Mouse (Mus musculus): ENCODE measurements around the gene Sfxn1. TPM values are rescaled to one million over a fixed set of nuclear protein-coding genes. Genes with fewer than 3 reads are reported as not detected.

The Sfxn1 gene
- total and polyA plus RNA-seq, 2 experiments from 2014 or later, result 8.8 to 13.6 TPM

- DNase-seq (ENCODE audit: low spot score), result no peak
- WGBS, result 85% methylated on average over 11 of the region's 11 CpGs
These were observed 5.2 kb downstream of the Sfxn1 start for GRCm38 (mm10) chr13:54076762-54077460.

GRCm38 (mm10) chr13:54077470-54078174 is 6.0 kb downstream of the Sfxn1 start:
- Histone ChIP-seq H3K9ac (replicated peaks; ENCODE audit: low read depth, low read length) (no peak overlapping the region), H3K4me3 (ENCODE audit: low read depth, low read length) (no peak overlapping the region), H3K27me3 (ENCODE audit: control insufficient read depth, insufficient read depth, low read length) (no peaks in the 10 kb centered on the region), H3K27ac (ENCODE audit: low read depth) (no peak overlapping the region), H3K9me3 (replicated peaks; ENCODE audit: control insufficient read depth, low read length) (no peaks in the 10 kb centered on the region), H3K4me2 (ENCODE audit: low read depth, low read length) (no peak overlapping the region), H3K4me1 (ENCODE audit: control insufficient read depth, insufficient read depth) (peaks cover 19% of the 10 kb centered on the region; the same call in 1 of the 2 replicates), H3K36me3 (replicated peaks; ENCODE audit: control insufficient read depth, insufficient read depth, low read length) (no peaks in the 10 kb centered on the region)
- no peak for DNase-seq (ENCODE audit: low spot score)
- 57% methylated on average over 11 of the region's 11 CpGs for WGBS
- ATAC-seq (ENCODE audit: insufficient read depth, low read depth), result no peak
- no peak for TF ChIP-seq CTCF (IDR thresholded peaks at IDR 0.05; ENCODE audit: low read depth)
- no peak for TF ChIP-seq EP300 (IDR thresholded peaks at IDR 0.05; ENCODE audit: low read depth)

More at GRCm38 (mm10) chr13:54076762-54077460, 5.2 kb downstream of the Sfxn1 start:
- Histone ChIP-seq H3K9ac (replicated peaks; ENCODE audit: low read depth, low read length) (no peak overlapping the region), H3K9me3 (replicated peaks; ENCODE audit: control insufficient read depth, low read length) (no peaks in the 10 kb centered on the region), H3K27ac (ENCODE audit: low read depth) (no peak overlapping the region), H3K27me3 (ENCODE audit: control insufficient read depth, insufficient read depth, low read length) (no peaks in the 10 kb centered on the region), H3K36me3 (replicated peaks; ENCODE audit: control insufficient read depth, insufficient read depth, low read length) (no peaks in the 10 kb centered on the region), H3K4me3 (ENCODE audit: low read depth, low read length) (no peak overlapping the region), H3K4me2 (ENCODE audit: low read depth, low read length) (no peak overlapping the region), H3K4me1 (ENCODE audit: control insufficient read depth, insufficient read depth) (peaks cover 18% of the 10 kb centered on the region)
- no peak for ATAC-seq (ENCODE audit: insufficient read depth, low read depth)
- TF ChIP-seq EP300 (IDR thresholded peaks at IDR 0.05; ENCODE audit: low read depth), result no peak
- no peak for TF ChIP-seq CTCF (IDR thresholded peaks at IDR 0.05; ENCODE audit: low read depth)

- Histone ChIP-seq H3K36me3 (replicated peaks; ENCODE audit: control insufficient read depth, insufficient read depth, low read length) (no peaks in the 10 kb centered on the region), H3K4me2 (ENCODE audit: low read depth, low read length) (no peak overlapping the region), H3K9ac (replicated peaks; ENCODE audit: low read depth, low read length) (no peak overlapping the region), H3K4me3 (ENCODE audit: low read depth, low read length) (no peak overlapping the region), H3K27ac (ENCODE audit: low read depth) (no peak overlapping the region), H3K27me3 (ENCODE audit: control insufficient read depth, insufficient read depth, low read length) (no peaks in the 10 kb centered on the region), H3K9me3 (replicated peaks; ENCODE audit: control insufficient read depth, low read length) (no peaks in the 10 kb centered on the region), H3K4me1 (ENCODE audit: control insufficient read depth, insufficient read depth) (peaks cover 26% of the 10 kb centered on the region; the same call in 1 of the 2 replicates)
- no peak for TF ChIP-seq CTCF (IDR thresholded peaks at IDR 0.05; ENCODE audit: low read depth)
- ATAC-seq (ENCODE audit: insufficient read depth, low read depth) (no peak), DNase-seq (ENCODE audit: low spot score) (no peak)
- whole genome bisulfite sequencing, result 71% methylated on average over 12 of the region's 12 CpGs
These were observed 8.4 kb downstream of the Sfxn1 start for GRCm38 (mm10) chr13:54079782-54080759.

- H3K36me3 ChIP-seq (replicated peaks; ENCODE audit: control insufficient read depth, insufficient read depth, low read length), result peaks cover 4% of the 10 kb centered on the region
- H3K27me3 ChIP-seq (ENCODE audit: control insufficient read depth, insufficient read depth, low read length), result no peaks in the 10 kb centered on the region
- H3K27ac ChIP-seq (ENCODE audit: low read depth), result no peak overlapping the region
- no peak overlapping the region for H3K9ac ChIP-seq (replicated peaks; ENCODE audit: low read depth, low read length)
- ATAC-seq (ENCODE audit: insufficient read depth, low read depth) (no peak), DNase-seq (ENCODE audit: low spot score) (no peak)
- H3K9me3 ChIP-seq (replicated peaks; ENCODE audit: control insufficient read depth, low read length), result no peaks in the 10 kb centered on the region
- 83% methylated on average over 1 of the region's 1 CpGs for WGBS
- no peak overlapping the region for H3K4me3 ChIP-seq (ENCODE audit: low read depth, low read length)
- no peak overlapping the region for H3K4me2 ChIP-seq (ENCODE audit: low read depth, low read length)
- TF ChIP-seq EP300 (IDR thresholded peaks at IDR 0.05; ENCODE audit: low read depth) (no peak), CTCF (IDR thresholded peaks at IDR 0.05; ENCODE audit: low read depth) (no peak)
- H3K4me1 ChIP-seq (ENCODE audit: control insufficient read depth, insufficient read depth), result peaks cover 26% of the 10 kb centered on the region; the same call in 1 of the 2 replicates
These were observed 9.1 kb downstream of the Sfxn1 start for GRCm38 (mm10) chr13:54080785-54081184.

GRCm38 (mm10) chr13:54082946-54083345 is 11.3 kb downstream of the Sfxn1 start:
- no peak overlapping the region for H3K4me2 ChIP-seq (ENCODE audit: low read depth, low read length)
- 43% methylated on average over 5 of the region's 5 CpGs for WGBS
- TF ChIP-seq CTCF (IDR thresholded peaks at IDR 0.05; ENCODE audit: low read depth) (no peak), EP300 (IDR thresholded peaks at IDR 0.05; ENCODE audit: low read depth) (no peak)
- peaks cover 18% of the 10 kb centered on the region; the same call in 1 of the 2 replicates for H3K4me1 ChIP-seq (ENCODE audit: control insufficient read depth, insufficient read depth)
- ATAC-seq (ENCODE audit: insufficient read depth, low read depth) (no peak), DNase-seq (ENCODE audit: low spot score) (no peak)
- H3K4me3 ChIP-seq (ENCODE audit: low read depth, low read length), result no peak overlapping the region
- peaks cover 24% of the 10 kb centered on the region for H3K36me3 ChIP-seq (replicated peaks; ENCODE audit: control insufficient read depth, insufficient read depth, low read length)
- no peaks in the 10 kb centered on the region for H3K27me3 ChIP-seq (ENCODE audit: control insufficient read depth, insufficient read depth, low read length)
- H3K9me3 ChIP-seq (replicated peaks; ENCODE audit: control insufficient read depth, low read length), result no peaks in the 10 kb centered on the region
- H3K27ac ChIP-seq (ENCODE audit: low read depth), result no peak overlapping the region
- no peak overlapping the region for H3K9ac ChIP-seq (replicated peaks; ENCODE audit: low read depth, low read length)
